Mouse (Mus musculus) embryo, embryonic 10 days (tissue): ENCODE results near the gene Prph.
A peak's percentile ranks its signal among the peaks of the same experiment; 100 is the strongest.

Experiments used
- DNase-seq: peaks from one replicate; pipeline ENCODE4 v3.0.0-alpha.2; 2015; ENCODE audit warnings: low spot score

The Prph gene

GRCm38 (mm10) chr15:99098493-99098861 lies 43.5 kb downstream of the Prph start:
- peak; percentile 43 for DNase-seq

- peak; percentile 81 for DNase-seq
Measured at GRCm38 (mm10) chr15:99099139-99099556, 44.2 kb downstream of the Prph start.

GRCm38 (mm10) chr15:99099984-99100383 lies 45.0 kb downstream of the Prph start:
- DNase-seq, result no peak

GRCm38 (mm10) chr15:99105238-99105637 lies 50.3 kb downstream of the Prph start:
- no peak for DNase-seq

DNA sequence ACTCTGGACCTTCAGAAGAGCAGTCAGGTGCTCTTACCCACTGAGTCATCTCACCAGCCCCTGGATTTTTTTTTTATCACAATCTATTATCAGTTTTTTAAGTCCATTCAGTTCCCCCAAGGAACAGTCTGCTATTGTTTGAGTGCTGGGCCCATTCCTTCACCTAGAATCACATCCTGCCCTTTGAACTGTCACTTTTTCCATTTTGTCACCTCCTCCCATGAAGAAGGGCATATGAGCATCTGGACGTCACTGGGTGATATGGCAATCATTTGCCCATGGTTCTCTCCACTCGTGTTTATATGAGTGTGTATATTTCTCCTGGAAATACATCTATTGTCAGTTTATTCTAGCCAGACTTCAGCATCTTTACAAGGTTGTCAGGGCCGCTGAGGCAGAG lies 52.9 kb downstream of the Prph start:
- no peak for DNase-seq
